Mouse (Mus musculus): Measurements from ENCODE around the gene Plxnb2. TPM values are rescaled to one million over a fixed set of nuclear protein-coding genes. Genes with fewer than 3 reads are reported as not detected.

Plxnb2 gene
- polyA plus RNA-seq, 1 experiment from 2014 or later, result 98.5 TPM

Small RNA genes lying within 50 kb of the gene (microRNA-seq; reads per million reads assigned to microRNA genes)
- gene Mir6958 (1.4 reads per million), gene Mir7118 (not detected)

Other genes starting within 250 kb of the Plxnb2 start
- not detected in 2 replicates for gene Ttll8, start 226.4 kb downstream of the Plxnb2 start, polyA plus RNA-seq (2015; fragmentation: Nextera tagmentation; extraction: Ambion mirVana)
- gene Mlc1, start 201.8 kb downstream of the Plxnb2 start, polyA plus RNA-seq (2015; fragmentation: Nextera tagmentation; extraction: Ambion mirVana), result not detected in 2 replicates
- not detected in 2 replicates for gene Mov10l1, start 197.9 kb downstream of the Plxnb2 start, polyA plus RNA-seq (2015; fragmentation: Nextera tagmentation; extraction: Ambion mirVana)
- 0.38 and 0.68 TPM in 2 replicates for gene Panx2, start 121.1 kb downstream of the Plxnb2 start, polyA plus RNA-seq (2015; fragmentation: Nextera tagmentation; extraction: Ambion mirVana)
- gene Trabd, start 105.7 kb downstream of the Plxnb2 start, polyA plus RNA-seq (2015; fragmentation: Nextera tagmentation; extraction: Ambion mirVana), result 53.2 and 56.4 TPM in 2 replicates
- 13.7 and 15.3 TPM in 2 replicates for gene Selenoo, start 91.7 kb downstream of the Plxnb2 start, polyA plus RNA-seq (2015; fragmentation: Nextera tagmentation; extraction: Ambion mirVana)
- gene Tubgcp6, start 57.7 kb downstream of the Plxnb2 start, polyA plus RNA-seq (2015; fragmentation: Nextera tagmentation; extraction: Ambion mirVana), result 8.6 and 9.3 TPM in 2 replicates
- gene Hdac10, start 52.1 kb downstream of the Plxnb2 start, polyA plus RNA-seq (2015; fragmentation: Nextera tagmentation; extraction: Ambion mirVana), result 25.3 and 27.6 TPM in 2 replicates
- 2.7 and 3.1 TPM in 2 replicates for gene Mapk12, start 40.1 kb downstream of the Plxnb2 start, polyA plus RNA-seq (2015; fragmentation: Nextera tagmentation; extraction: Ambion mirVana)
- gene Mapk11, start 31.2 kb downstream of the Plxnb2 start, polyA plus RNA-seq (2015; fragmentation: Nextera tagmentation; extraction: Ambion mirVana), result 4.7 and 5.0 TPM in 2 replicates
- 10.9 and 13.0 TPM in 2 replicates for gene Dennd6b, start 15.7 kb upstream of the Plxnb2 start, polyA plus RNA-seq (2015; fragmentation: Nextera tagmentation; extraction: Ambion mirVana)
- gene Ppp6r2, start 30.8 kb upstream of the Plxnb2 start, polyA plus RNA-seq (2015; fragmentation: Nextera tagmentation; extraction: Ambion mirVana), result 18.0 and 20.1 TPM in 2 replicates
- gene Sbf1, start 134.5 kb upstream of the Plxnb2 start, polyA plus RNA-seq (2015; fragmentation: Nextera tagmentation; extraction: Ambion mirVana), result 32.0 and 33.4 TPM in 2 replicates
- 1.5 and 2.0 TPM in 2 replicates for gene Adm2, start 141.9 kb upstream of the Plxnb2 start, polyA plus RNA-seq (2015; fragmentation: Nextera tagmentation; extraction: Ambion mirVana)
- 0.46 TPM in 1 of 2 replicates, not detected in the other for gene Miox, start 153.6 kb upstream of the Plxnb2 start, polyA plus RNA-seq (2015; fragmentation: Nextera tagmentation; extraction: Ambion mirVana)
- gene Lmf2, start 174.9 kb upstream of the Plxnb2 start, polyA plus RNA-seq (2015; fragmentation: Nextera tagmentation; extraction: Ambion mirVana), result 55.8 and 56.3 TPM in 2 replicates
- gene Ncaph2, start 174.9 kb upstream of the Plxnb2 start, polyA plus RNA-seq (2015; fragmentation: Nextera tagmentation; extraction: Ambion mirVana), result 123 and 128 TPM in 2 replicates
- gene Sco2, start 193.1 kb upstream of the Plxnb2 start, polyA plus RNA-seq (2015; fragmentation: Nextera tagmentation; extraction: Ambion mirVana), result 15.9 and 19.1 TPM in 2 replicates
- 1.3 and 2.2 TPM in 2 replicates for gene Tymp, start 196.3 kb upstream of the Plxnb2 start, polyA plus RNA-seq (2015; fragmentation: Nextera tagmentation; extraction: Ambion mirVana)
- 0.70 and 0.80 TPM in 2 replicates for gene Odf3b, start 198.5 kb upstream of the Plxnb2 start, polyA plus RNA-seq (2015; fragmentation: Nextera tagmentation; extraction: Ambion mirVana)
- gene Klhdc7b, start 204.1 kb upstream of the Plxnb2 start, polyA plus RNA-seq (2015; fragmentation: Nextera tagmentation; extraction: Ambion mirVana), result not detected in 2 replicates
- 0.92 and 1.1 TPM in 2 replicates for gene Syce3, start 229.7 kb upstream of the Plxnb2 start, polyA plus RNA-seq (2015; fragmentation: Nextera tagmentation; extraction: Ambion mirVana)
- 0.49 and 0.72 TPM in 2 replicates for gene Cpt1b, start 245.1 kb upstream of the Plxnb2 start, polyA plus RNA-seq (2015; fragmentation: Nextera tagmentation; extraction: Ambion mirVana)
- 2.6 and 3.2 TPM in 2 replicates for gene C730034F03Rik, start 248.8 kb upstream of the Plxnb2 start, polyA plus RNA-seq (2015; fragmentation: Nextera tagmentation; extraction: Ambion mirVana)
- not detected in 2 replicates for gene Gm44502, start 248.9 kb upstream of the Plxnb2 start, polyA plus RNA-seq (2015; fragmentation: Nextera tagmentation; extraction: Ambion mirVana)
- gene Chkb, start 249.1 kb upstream of the Plxnb2 start, polyA plus RNA-seq (2015; fragmentation: Nextera tagmentation; extraction: Ambion mirVana), result 63.7 and 67.0 TPM in 2 replicates